Comparison of ENCODE assay signal across 20 mouse cellular contexts in the genomic region with DNA sequence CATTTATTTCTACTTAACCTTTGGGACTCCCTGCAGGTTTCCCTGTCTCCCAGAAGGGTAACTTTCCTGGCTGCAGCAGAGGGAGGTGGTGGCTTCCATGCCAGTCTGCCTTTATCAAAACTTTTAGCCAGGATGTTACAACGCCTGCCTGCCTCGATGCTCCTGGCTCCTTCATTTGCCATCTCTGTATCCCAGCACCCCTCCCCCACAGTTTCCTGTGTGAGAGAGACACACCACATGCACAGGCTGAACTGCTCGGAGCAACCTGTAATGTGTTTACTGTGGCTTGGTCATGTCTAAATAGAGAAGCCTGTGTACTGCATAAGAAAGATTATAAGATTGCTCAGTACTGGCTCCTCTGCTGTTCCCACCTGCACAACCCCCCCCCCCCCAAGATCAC. TPM values are rescaled to one million over a fixed set of nuclear protein-coding genes. Genes with fewer than 3 reads are reported as not detected.
DNase-seq lines count a peak whose midpoint lies in the region; ATAC-seq lines count a peak whose summit lies in the region.
"Had no signal": no experiment of that assay in that cellular context is flagged by ENCODE, and none has a peak within 500 bp of the region (broad histone marks: within the 10 kb centered on the region; RNA-seq: fewer than 3 reads in every experiment).

No protein-coding gene starts in this region.

- H3K4me2 ChIP-seq in kidney, embryonic 15.5 days: no peak overlapping the region
- H3K4me2 ChIP-seq in kidney, embryonic 14.5 days (replicated peaks; ENCODE audit: low read depth, low read length): no peak overlapping the region
- H3K4me2 ChIP-seq: forebrain, embryonic 13.5 days; heart, embryonic 13.5 days had no signal

- 0 out of 2 replicates have a peak, but pooled peaks cover 13% of the 10 kb centered on the region for H3K27me3 ChIP-seq in heart, embryonic 10.5 days (ENCODE audit: insufficient read depth, poor library complexity, severe bottlenecking)
- H3K27me3 ChIP-seq in kidney, embryonic 15.5 days: no peaks in the 10 kb centered on the region; the same call in 1 of the 2 replicates
- H3K27me3 ChIP-seq in kidney, embryonic 14.5 days (ENCODE audit: control insufficient read depth, insufficient read depth, low read length): no peaks in the 10 kb centered on the region
- H3K27me3 ChIP-seq in megakaryocyte, embryonic 14.5 days (replicated peaks): no peaks in the 10 kb centered on the region

- 42% methylated on average over 3 of the region's 3 CpGs for WGBS in heart, embryonic 10.5 days
- 29% methylated on average over 3 of the region's 3 CpGs for WGBS in kidney, embryonic 15.5 days
- WGBS in kidney, embryonic 14.5 days: 37% methylated on average over 3 of the region's 3 CpGs

- peaks cover 25% of the 10 kb centered on the region for H3K4me1 ChIP-seq in heart, embryonic 10.5 days
- peaks cover 51% of the 10 kb centered on the region for H3K4me1 ChIP-seq in kidney, embryonic 15.5 days
- H3K4me1 ChIP-seq in kidney, embryonic 14.5 days (ENCODE audit: control insufficient read depth, insufficient read depth, low read length): peaks cover 11% of the 10 kb centered on the region; the same call in 1 of the 2 replicates
- H3K4me1 ChIP-seq in megakaryocyte, embryonic 14.5 days: peaks cover 89% of the 10 kb centered on the region
- H3K4me1 ChIP-seq: forebrain, embryonic 13.5 days had no signal

- H3K9me3 ChIP-seq in heart, embryonic 10.5 days: no peaks in the 10 kb centered on the region
- H3K9me3 ChIP-seq in kidney, embryonic 15.5 days (replicated peaks): no peaks in the 10 kb centered on the region
- no peaks in the 10 kb centered on the region for H3K9me3 ChIP-seq in kidney, embryonic 14.5 days (ENCODE audit: control insufficient read depth, low read length)
- H3K9me3 ChIP-seq in megakaryocyte, embryonic 14.5 days: 0 out of 2 replicates have a peak, but pooled peaks cover 4% of the 10 kb centered on the region
- H3K9me3 ChIP-seq: embryonic facial prominence, embryonic 10.5 days; forebrain, embryonic 13.5 days; G1E; heart, embryonic 13.5 days had no signal

- no peaks in the 10 kb centered on the region for H3K36me3 ChIP-seq in heart, embryonic 10.5 days
- no peaks in the 10 kb centered on the region for H3K36me3 ChIP-seq in kidney, embryonic 15.5 days
- H3K36me3 ChIP-seq in kidney, embryonic 14.5 days (ENCODE audit: control insufficient read depth, insufficient read depth, low read length): no peaks in the 10 kb centered on the region
- peaks cover 56% of the 10 kb centered on the region for H3K36me3 ChIP-seq in megakaryocyte, embryonic 14.5 days (replicated peaks; ENCODE audit: low read length)
- H3K36me3 ChIP-seq: embryonic facial prominence, embryonic 10.5 days; G1E; heart, embryonic 13.5 days had no signal

- DNase-seq in heart, embryonic 10.5 days (ENCODE audit: low spot score): no peak
- DNase-seq in heart, adult 11 months: no peak
- peak; percentile 34 for DNase-seq in kidney, postnatal 10 days
- DNase-seq: adrenal gland, adult 8-10 months; adrenal gland, postnatal 36 days; B cell, adult 2 months; cerebellum, adult 2 months; cerebellum, postnatal 10 days; forebrain, postnatal 0 days; gastrocnemius, postnatal 14 days; heart, postnatal 36 days had no signal

- H3K9ac ChIP-seq in kidney, embryonic 15.5 days: no peak overlapping the region
- H3K9ac ChIP-seq in kidney, embryonic 14.5 days (ENCODE audit: low read depth, low read length): no peak overlapping the region
- H3K9ac ChIP-seq: forebrain, embryonic 13.5 days; forebrain, postnatal 0 days; heart, embryonic 13.5 days had no signal

- H3K27ac ChIP-seq in heart, embryonic 10.5 days: peak overlapping the region; percentile 36; the same call in 1 of the 2 replicates
- peak overlapping the region; percentile 93 for H3K27ac ChIP-seq in kidney, embryonic 15.5 days
- no peak overlapping the region for H3K27ac ChIP-seq in kidney, embryonic 14.5 days (ENCODE audit: low read depth, low read length)
- H3K27ac ChIP-seq: embryonic facial prominence, embryonic 10.5 days; forebrain, embryonic 13.5 days; heart, embryonic 13.5 days had no signal

- ATAC-seq in kidney, embryonic 15.5 days (replicated peaks; ENCODE audit: low FRiP score): no peak
- no peak for ATAC-seq in kidney, embryonic 14.5 days (ENCODE audit: low FRiP score, low TSS enrichment)
- ATAC-seq in megakaryocyte, adult 5-6 weeks (ENCODE audit: poor library complexity, severe bottlenecking): no peak
- ATAC-seq: CD4-positive, CD25-positive, alpha-beta regulatory T cell, adult 4 months; forebrain, embryonic 13.5 days; forebrain, postnatal 0 days had no signal

- no peak overlapping the region for H3K4me3 ChIP-seq in heart, embryonic 10.5 days
- no peak overlapping the region for H3K4me3 ChIP-seq in kidney, embryonic 15.5 days (replicated peaks)
- H3K4me3 ChIP-seq in kidney, embryonic 14.5 days (ENCODE audit: low read length): no peak overlapping the region
- H3K4me3 ChIP-seq in megakaryocyte, embryonic 14.5 days (replicated peaks): peak overlapping the region; percentile 73
- H3K4me3 ChIP-seq: embryonic facial prominence, embryonic 10.5 days; forebrain, embryonic 13.5 days; heart, embryonic 13.5 days had no signal

RNA-seq across cellular contexts. Expression of a gene that starts 7.3 kb away (rescaled TPM):
- polyA plus RNA-seq in heart, embryonic 10.5 days (2016; fragmentation: Nextera tagmentation; extraction: Ambion mirVana): 1.5 and 2.4 TPM in 2 replicates
- polyA plus RNA-seq in kidney, embryonic 15.5 days (2015; fragmentation: Nextera tagmentation; extraction: Ambion mirVana): 16.5 and 18.3 TPM in 2 replicates
- 9.4 and 9.9 TPM in 2 replicates for polyA plus RNA-seq in kidney, embryonic 14.5 days (2014; fragmentation: Nextera tagmentation; extraction: Ambion mirVana)
- polyA plus RNA-seq in megakaryocyte, embryonic 14.5 days (2012; ENCODE audit: insufficient read depth, low replicate concordance): 12.5 and 23.0 TPM in 2 replicates
- 3.5 and 6.2 TPM in 2 replicates for total RNA-seq in megakaryocyte, adult 5-6 weeks (2015)
- total RNA-seq in megakaryocyte, adult 5-6 weeks (2017): 1.8 and 4.2 TPM in 2 replicates
- total RNA-seq: gastrocnemius, postnatal 14 days had no signal

RNA-seq across cellular contexts. Expression of a gene that starts 11.0 kb away (rescaled TPM):
- 4.3 and 10.3 TPM in 2 replicates for polyA plus RNA-seq in heart, embryonic 10.5 days (2016; fragmentation: Nextera tagmentation; extraction: Ambion mirVana)
- polyA plus RNA-seq in kidney, embryonic 15.5 days (2015; fragmentation: Nextera tagmentation; extraction: Ambion mirVana): 2.6 and 3.2 TPM in 2 replicates
- 2.1 and 2.4 TPM in 2 replicates for polyA plus RNA-seq in kidney, embryonic 14.5 days (2014; fragmentation: Nextera tagmentation; extraction: Ambion mirVana)
- 2,082 and 2,619 TPM in 2 replicates for polyA plus RNA-seq in megakaryocyte, embryonic 14.5 days (2012; ENCODE audit: insufficient read depth, low replicate concordance)
- 309 and 324 TPM in 2 replicates for total RNA-seq in megakaryocyte, adult 5-6 weeks (2015)
- total RNA-seq in megakaryocyte, adult 5-6 weeks (2017): 275 and 304 TPM in 2 replicates

RNA-seq across cellular contexts. Expression of a gene that starts 43.6 kb away (rescaled TPM):
- polyA plus RNA-seq in heart, embryonic 10.5 days (2016; fragmentation: Nextera tagmentation; extraction: Ambion mirVana): 16.2 and 16.9 TPM in 2 replicates
- polyA plus RNA-seq in kidney, embryonic 15.5 days (2015; fragmentation: Nextera tagmentation; extraction: Ambion mirVana): 30.0 and 33.1 TPM in 2 replicates
- polyA plus RNA-seq in kidney, embryonic 14.5 days (2014; fragmentation: Nextera tagmentation; extraction: Ambion mirVana): 26.4 and 28.4 TPM in 2 replicates
- polyA plus RNA-seq in megakaryocyte, embryonic 14.5 days (2012; ENCODE audit: insufficient read depth, low replicate concordance): 57.2 and 75.5 TPM in 2 replicates
- 1.1 and 3.2 TPM in 2 replicates for total RNA-seq in megakaryocyte, adult 5-6 weeks (2015)
- 0.51 and 4.5 TPM in 2 replicates for total RNA-seq in megakaryocyte, adult 5-6 weeks (2017)
- polyA plus RNA-seq: CD4-positive, CD25-positive, alpha-beta regulatory T cell, adult 4 months had no signal

RNA-seq across cellular contexts. Expression of a gene that starts 48.8 kb away (rescaled TPM):
- 0.18 and 0.20 TPM in 2 replicates for polyA plus RNA-seq in heart, embryonic 10.5 days (2016; fragmentation: Nextera tagmentation; extraction: Ambion mirVana)
- 1.0 and 2.4 TPM in 2 replicates for polyA plus RNA-seq in kidney, embryonic 15.5 days (2015; fragmentation: Nextera tagmentation; extraction: Ambion mirVana)
- polyA plus RNA-seq in kidney, embryonic 14.5 days (2014; fragmentation: Nextera tagmentation; extraction: Ambion mirVana): 0.16 and 0.17 TPM in 2 replicates
- 2.3 TPM in 1 of 2 replicates, not detected in the other for polyA plus RNA-seq in megakaryocyte, embryonic 14.5 days (2012; ENCODE audit: insufficient read depth, low replicate concordance)
- total RNA-seq in megakaryocyte, adult 5-6 weeks (2015): 3.6 and 4.2 TPM in 2 replicates
- total RNA-seq in megakaryocyte, adult 5-6 weeks (2017): 9.6 and 11.4 TPM in 2 replicates

Comparison
In these comparisons a context has a peak if more than half of its experiments do, and no peak if none do; other contexts are left out.
1. RNA of a gene that starts 11.0 kb away (polyA plus RNA-seq): 2,082 to 2,619 TPM in megakaryocyte, embryonic 14.5 days; 4.3 to 10.3 TPM in heart, embryonic 10.5 days, 2.6 to 3.2 TPM in kidney, embryonic 15.5 days and 2.1 to 2.4 TPM in kidney, embryonic 14.5 days; every median in the first group is over 100 times any median in the second.